Mouse (Mus musculus) cerebellum, adult 11 months (tissue): ENCODE data around the gene Dixdc1.
A peak's percentile ranks its signal among the peaks of the same experiment; 100 is the strongest.

Source experiments
- DNase-seq: peaks from one replicate; pipeline ENCODE4 v3.0.0; 2022

Gene Dixdc1

GRCm38 (mm10) chr9:50698418-50699409, 40.6 kb downstream of the Dixdc1 start:
- peak; percentile 66 for DNase-seq

GRCm38 (mm10) chr9:50697706-50698041, 41.6 kb downstream of the Dixdc1 start:
- peak; percentile 81 for DNase-seq

DNA sequence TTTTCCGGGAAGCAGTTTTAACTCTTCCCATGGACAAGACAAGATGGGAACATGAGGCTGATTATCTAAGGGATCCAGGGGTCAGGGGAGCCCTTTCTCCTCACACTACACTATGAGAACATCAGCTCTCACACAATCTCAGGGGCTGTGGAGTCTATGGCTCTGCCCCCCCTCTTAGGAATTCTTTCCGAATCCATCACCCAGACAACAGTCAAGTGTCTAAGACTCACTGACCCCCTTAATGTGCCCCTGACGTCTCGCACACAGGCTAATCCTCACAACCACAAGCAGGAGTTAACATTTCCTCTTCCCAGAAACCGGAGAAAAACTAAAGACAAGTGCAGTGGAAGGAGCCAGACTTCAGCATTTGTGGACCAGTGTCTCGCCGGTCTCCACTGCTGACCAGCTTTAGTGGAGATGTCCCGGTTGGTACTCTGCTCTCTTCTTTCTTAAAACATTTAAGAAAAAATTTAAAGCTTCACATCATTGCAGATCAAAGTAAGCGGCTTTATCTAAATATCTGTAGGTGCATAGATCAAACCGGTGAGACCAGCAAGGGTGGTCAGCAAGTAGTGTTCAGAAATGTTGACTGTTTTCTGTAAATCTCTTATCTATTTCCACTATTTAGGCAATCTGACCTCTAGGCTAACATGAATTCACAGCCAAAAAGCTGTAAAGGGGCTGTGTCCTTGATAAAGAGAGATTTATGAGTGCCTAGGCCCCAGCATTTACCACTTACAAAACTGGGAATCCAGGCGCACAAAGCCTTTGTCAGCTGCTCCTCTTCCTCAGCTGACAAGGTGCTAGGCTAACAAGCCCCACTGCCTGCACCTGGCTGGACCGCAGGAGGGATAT, 42.2 kb downstream of the Dixdc1 start:
- DNase-seq: no peak

GRCm38 (mm10) chr9:50695153-50695552, 44.2 kb downstream of the Dixdc1 start:
- no peak for DNase-seq

GRCm38 (mm10) chr9:50693631-50694030, 45.7 kb downstream of the Dixdc1 start:
- DNase-seq: peak; percentile 56

DNA sequence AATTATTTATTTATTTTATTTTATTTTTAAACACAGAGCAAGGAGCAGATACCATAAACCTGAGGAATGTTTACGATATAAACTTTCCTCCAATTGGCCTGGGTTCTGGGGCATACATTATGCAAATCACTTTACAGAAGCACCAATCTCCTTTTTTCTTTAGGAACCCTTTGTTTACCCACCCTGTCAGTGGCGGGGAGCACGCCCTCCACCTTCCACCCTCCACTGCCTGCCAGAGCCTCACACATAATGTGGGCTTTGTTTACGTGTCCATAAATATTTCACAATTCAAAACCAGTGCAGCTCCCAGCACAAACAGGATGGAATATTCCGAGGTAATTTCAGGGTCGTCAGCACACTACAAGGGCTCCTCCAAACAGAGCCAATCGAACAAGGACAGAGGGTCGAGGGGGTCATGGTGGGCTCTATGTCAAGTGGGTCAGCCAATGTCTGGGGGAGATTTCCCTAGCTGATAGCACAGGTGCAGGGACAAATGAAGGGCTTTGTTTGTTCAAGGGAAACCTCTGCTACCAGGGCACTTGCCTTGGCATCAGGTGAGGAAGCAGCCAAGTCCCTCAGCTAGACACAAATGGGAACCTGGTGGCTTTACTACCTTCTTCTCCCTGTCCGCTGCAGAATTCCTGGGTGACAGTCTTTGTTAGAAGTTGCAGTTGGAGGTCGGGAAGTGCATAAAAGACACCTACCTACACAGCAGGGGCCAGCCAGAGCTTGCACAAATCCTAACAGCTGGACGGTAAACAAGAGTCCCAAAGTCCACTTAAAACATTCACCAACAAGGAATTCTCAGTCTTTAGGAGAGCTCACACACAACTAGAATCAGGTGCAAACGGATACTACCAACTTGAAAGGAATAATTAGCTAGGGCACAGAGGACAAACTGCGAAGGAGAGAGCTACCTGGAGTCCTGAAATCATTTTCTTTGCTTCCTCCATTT, 46.4 kb downstream of the Dixdc1 start:
- no peak for DNase-seq

GRCm38 (mm10) chr9:50686866-50687652, 52.3 kb downstream of the Dixdc1 start:
- DNase-seq: no peak

- no peak for DNase-seq
Measured at GRCm38 (mm10) chr9:50681727-50682126, 57.6 kb downstream of the Dixdc1 start.

DNA sequence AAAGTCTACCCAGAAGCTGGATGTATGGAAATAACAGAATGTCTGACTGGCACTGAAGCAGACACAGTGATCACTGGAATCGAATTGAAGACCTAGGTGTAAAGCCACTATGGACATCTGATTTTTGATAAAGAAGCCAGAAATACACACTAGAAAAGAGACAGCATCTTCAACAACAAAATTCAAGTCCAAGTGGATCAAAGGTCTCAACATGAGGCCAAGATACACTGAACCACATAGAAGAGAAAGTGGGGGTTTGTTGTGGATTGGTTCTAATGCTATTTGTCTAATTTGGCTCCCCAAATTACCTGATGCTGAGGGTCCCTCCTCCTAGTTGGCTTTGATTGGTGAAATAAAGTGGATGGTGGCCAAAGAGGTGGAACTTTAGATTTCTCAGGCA, 59.9 kb downstream of the Dixdc1 start:
- no peak for DNase-seq

GRCm38 (mm10) chr9:50674771-50675170, 64.5 kb downstream of the Dixdc1 start:
- no peak for DNase-seq

DNA sequence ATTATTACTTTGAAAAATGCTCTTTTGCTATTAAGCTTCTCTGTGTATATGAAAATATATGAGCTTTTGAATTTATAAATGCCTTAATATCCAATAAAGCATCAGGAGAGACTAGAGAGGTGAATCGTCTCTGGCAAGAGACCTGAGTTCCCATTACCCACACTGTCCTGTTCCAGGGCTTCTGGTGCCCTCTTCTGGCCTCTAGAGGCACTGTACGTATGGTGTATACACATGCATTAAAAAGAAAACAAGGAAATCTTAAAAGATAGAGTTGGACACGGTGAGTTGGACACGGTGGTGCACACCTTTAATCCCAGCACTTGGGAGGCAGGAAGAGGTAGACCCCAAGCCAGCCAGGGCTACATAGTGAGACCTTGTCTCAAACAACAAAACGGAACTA, 68.6 kb downstream of the Dixdc1 start:
- DNase-seq: no peak

DNA sequence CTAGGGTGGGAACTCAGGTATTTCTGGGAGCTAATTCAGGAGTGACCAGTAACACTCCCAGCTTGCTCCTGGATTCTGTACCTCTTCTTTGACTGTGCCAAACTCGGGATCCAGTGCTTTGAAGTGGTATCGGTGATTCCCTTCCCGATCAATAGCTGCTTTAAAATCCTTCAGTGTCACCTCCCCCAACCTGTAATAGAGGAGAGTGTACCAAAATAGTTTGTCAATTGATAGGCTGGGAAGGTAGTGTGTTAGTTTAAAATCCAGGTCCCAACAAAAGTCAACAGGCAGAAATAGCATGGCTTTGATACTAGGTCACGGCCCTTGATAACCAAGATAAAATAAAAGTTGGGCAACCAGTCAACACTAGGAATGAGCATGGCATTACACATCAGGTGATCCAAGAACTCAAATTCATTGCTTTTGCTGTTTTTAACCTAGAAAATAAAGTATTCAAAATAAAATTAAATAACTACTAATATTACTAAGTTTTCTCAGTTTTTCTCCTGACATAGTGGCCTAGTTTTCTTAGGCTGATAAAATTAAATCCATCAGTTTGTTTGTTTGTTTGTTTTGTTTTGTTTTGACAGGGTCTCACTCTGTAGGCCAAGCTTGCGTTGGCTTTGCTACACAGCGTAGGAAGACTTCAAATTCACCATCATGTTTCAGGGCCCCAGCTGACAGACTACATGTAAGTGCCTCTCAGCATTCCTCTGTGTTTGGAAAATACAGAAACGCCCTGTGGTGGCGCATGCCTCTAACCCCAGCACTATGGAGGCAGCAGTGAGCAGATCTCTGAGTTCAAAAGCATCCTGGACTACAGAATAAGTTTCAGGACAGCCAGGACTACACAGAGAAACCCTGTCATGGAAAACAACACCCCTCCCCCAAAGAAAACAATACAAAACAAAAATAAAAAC, 71.5 kb downstream of the Dixdc1 start:
- no peak for DNase-seq

DNA sequence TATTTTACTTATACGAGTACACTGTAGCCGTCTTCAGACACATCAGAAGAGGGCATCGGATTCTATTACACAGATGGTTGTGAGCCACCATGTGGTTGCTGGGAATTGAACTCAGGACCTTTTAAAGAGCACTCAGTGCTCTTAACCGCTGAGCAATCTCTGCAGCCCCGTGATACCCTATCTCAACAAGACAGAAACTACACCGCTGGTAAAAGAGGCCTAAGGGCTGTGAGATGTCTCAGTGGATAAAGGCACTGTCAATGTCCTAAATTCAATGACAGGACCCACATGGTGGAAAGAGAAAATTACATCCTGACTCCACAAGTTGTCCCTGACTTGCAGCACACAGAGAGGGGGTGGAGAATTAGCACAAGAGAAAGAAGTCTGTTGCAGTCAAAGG, 72.9 kb downstream of the Dixdc1 start:
- DNase-seq: no peak

DNA sequence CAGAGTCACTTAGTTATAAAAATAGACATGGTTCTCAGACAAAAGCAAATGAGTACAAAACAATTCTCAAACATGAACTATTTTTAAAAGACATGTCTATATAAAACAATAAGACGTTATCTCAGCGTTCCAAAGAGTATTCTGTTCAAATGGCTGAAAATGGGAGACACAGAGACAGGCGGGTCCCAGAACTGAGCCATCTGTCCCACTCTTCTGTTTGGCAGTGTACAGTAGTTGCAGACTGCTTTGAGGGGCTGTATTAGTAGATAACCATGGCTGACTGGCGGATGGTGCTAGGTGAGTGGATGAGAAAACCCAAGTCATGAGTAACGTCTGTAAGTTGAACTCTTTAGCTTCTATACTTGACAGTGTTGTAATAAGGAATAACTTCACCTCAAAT, 74.5 kb downstream of the Dixdc1 start:
- DNase-seq: no peak

GRCm38 (mm10) chr9:50660431-50660830, 78.9 kb downstream of the Dixdc1 start:
- DNase-seq: no peak

DNA sequence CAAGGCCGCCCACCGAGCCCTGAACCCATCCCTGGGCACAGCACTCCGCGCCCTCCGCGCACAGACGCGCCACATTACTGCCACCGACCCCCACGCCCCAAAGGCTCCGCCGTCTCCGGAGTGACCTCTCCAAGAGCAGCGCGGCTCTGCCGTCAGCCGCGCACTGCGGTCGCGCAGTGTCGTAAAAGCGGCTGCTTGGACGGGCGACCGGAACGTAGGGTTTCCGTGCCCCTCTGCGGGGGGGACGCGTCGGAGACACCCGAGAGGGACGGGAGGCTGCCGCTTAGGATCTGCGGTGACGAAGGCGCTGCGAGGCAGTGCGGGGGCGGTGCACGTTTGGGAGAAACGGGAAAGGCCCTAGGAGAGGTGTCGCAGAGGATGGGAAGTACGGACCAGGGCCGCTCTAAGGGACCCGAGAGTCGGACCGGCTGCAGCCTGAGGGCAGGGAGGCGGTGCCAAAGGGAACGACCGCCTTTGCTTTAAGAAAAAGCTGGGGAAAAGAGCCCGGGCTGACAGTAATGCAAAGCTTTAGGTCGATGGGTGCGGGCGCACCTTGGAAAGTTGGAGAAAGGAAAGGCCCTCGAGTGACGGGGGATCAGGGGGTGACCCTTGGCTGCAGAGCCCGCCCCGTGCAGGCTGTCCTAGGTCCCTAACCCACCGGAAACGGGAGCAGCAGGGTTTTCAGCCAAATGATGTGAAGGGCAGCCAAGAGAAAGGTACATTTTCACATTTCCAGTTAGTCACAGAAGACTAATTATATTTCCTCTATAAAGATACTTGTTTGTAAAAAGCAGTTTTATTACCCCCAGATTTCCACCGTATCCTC, 79.7 kb downstream of the Dixdc1 start, which contains the start of gene Dlat:
Gene Dlat (minus strand): TSS at position 389 of the 826 bp plus-strand sequence.
- peak; percentile 90 for DNase-seq

DNA sequence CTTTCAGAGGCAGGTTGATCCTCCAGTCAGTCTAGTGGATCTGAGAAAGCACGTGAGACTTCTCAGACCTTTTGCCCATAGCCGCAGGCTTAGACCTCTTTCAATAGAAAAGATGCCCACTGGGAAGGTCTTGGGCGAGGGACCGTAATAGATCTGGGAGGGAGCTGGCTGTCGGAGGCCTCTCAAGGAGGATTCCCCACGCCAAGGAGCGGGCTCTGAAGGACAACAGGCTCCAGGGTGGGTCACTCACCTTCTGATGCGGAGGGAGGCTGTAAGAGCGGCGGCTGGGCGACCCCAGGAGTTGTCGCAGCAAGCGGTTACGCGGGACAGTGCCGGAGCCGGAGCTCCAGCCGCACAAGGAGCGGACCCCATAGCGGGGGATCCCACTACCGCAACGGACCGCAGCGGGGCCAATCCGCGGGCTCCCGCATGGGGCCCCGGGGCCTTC, 80.4 kb downstream of the Dixdc1 start:
- no peak for DNase-seq

DNA sequence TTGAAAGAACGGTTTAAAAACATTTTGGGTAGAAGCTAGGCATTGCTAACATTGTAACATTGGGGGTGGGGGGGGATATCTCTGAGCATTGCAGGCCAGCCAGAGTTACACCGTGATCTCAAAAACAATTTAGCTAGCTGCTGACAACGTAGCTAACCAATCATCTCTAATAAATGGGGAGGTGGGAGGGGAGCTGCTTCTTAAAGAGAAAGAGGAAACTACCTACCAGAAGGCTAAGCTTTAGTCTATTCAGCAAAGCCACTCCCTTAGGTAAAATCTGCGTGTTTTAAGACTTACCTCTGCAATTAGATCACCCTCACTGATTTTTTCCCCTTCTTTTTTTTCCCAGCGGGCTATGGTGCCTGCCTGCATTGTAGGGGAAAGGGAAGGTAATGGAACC, 80.9 kb downstream of the Dixdc1 start:
- DNase-seq: no peak

- DNase-seq: no peak
Measured at GRCm38 (mm10) chr9:50650503-50650902, 88.8 kb downstream of the Dixdc1 start.
